Mouse (Mus musculus): ENCODE measurements around the gene Mrpl57.

Gene Mrpl57

DNA sequence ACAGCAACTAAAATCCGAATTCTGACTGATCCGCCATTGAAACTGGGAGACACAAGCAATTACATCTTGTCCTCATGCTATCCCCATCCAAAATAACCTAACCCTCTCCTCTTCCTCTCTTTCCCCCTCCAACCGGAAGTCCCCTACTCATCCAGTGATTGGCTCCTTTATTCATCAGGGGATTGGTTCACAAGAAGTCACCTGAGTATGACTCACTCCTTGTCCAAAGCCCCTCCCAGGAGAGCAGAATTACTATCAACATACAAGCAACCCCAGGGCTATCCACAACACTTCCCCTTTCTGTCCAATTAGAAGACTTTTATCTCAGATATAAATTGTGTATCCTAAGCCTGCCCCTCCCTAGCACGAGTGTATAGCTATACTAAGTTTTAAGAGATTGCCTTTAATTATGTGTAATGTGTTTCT, 36.0 kb downstream of the Mrpl57 start:
- DNase-seq, result no peak

DNA sequence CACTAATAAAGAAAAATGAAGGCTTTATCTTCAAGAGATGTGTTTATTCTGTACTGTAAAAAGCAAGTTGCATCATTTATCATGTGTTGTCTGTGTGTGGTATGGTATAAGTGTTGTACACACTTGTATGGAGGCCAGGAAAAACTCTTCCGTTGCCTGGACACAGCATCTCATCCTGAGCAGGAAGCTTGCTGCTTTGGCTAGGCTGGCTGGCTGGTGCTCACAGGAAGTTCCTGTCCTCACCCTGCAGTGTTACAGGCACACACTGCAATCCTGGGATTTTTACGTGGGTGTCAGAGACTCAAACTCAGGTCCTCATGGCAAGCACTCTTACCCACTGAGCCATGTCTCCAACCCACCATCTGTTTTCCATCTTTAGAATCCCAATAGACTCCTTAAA, 37.1 kb downstream of the Mrpl57 start:
- no peak for DNase-seq

DNA sequence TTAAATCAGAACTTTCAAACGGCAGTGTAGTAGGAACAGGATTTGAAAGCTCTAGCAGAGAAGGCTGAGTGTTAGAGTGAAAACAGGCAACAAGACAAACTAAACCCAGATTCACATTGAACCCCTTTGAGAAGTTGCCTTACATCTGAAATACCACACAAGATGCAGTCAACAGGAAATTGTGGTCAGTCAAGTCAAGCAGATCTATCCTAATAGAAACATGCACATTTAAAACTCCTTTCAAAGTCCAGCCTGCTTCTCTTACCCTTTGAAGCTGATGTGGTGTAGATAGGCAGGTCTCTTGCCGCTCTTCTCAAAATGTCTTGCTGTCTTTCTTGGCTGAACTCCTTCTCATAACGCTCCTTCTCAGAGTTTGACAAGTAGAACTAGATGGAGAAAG, 39.2 kb downstream of the Mrpl57 start:
- no peak for DNase-seq

DNA sequence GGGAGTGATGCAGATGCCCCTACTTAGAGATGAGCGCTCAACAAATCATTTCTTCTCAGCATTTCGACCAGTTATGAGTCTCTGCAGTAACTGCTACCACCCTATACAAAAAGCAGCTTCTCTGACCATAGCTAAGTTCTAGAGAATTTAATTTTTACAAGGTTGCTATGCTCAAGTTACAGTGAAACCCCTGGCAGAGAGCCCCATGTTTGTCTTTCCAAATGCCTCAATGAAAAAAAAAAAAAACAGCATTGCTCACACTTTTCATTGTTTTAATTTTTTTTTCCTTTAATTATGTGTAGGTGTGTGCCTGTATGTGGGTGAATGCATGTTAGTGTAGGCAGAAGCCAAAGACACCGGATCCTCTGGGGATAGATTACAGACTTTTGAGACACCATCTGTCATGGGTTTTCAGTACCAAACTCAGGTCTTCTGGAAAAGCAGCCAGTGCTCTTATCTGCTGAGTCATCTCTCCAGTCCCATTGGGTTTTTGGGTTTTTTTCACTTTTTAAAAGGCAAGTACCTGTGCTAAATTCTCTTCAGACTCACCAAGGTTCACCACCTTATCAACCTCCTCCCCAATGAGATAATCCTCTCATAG, 40.7 kb downstream of the Mrpl57 start:
- DNase-seq, result peak in 1 of 2 experiments; percentile 55

DNA sequence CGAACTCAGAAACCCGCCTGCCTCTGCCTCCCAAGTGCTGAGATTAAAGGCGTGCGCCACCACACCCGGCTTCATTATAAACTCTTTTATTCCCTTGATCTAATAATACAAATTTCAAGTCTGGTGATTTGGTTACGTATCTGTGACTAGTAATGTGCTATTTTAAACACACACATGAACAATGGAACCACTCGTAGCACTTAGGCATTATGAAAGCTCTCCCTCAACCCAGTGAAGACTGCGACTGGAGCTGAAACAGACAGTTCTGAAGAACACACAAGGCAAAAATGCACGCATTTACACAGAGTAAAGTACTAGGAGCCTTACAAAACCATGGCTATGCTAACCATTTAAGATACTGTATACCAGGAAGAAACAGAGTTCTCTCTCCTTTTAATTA, 51.9 kb downstream of the Mrpl57 start:
- DNase-seq, result no peak
